Mouse (Mus musculus) kidney, embryonic 16.5 days (tissue): ENCODE results near the gene Id1. TPM values are rescaled to one million over a fixed set of nuclear protein-coding genes. Genes with fewer than 3 reads are reported as not detected.

Experiments
- ATAC-seq: fragments of 200-750 bp; cut with Nextera tagmentation; 2 replicates; pipeline ENCODE4 v1.8.0; 2017; ENCODE audit warnings: moderate TSS enrichment; ENCODE audit not compliant: low FRiP score, low TSS enrichment
- H3K27ac ChIP-seq: fragments of 300-500 bp; sonication (generic); 2 replicates; pipeline ENCODE4 v1.5.1; 2014; ENCODE audit warnings: low read length
- H3K27me3 ChIP-seq: fragments of 300-500 bp; sonication (generic); 2 replicates; pipeline ENCODE4 v1.6.1; 2014; ENCODE audit warnings: low read length, control low read depth, mixed read lengths; ENCODE audit not compliant: insufficient read depth
- H3K36me3 ChIP-seq: fragments of 300-500 bp; sonication (generic); 2 replicates; pipeline ENCODE4 v1.6.1; 2014; ENCODE audit warnings: low read length, control low read depth, mixed read lengths; ENCODE audit not compliant: insufficient read depth
- H3K4me1 ChIP-seq: fragments of 300-500 bp; sonication (generic); 2 replicates; pipeline ENCODE4 v1.6.1; 2014; ENCODE audit warnings: low read length, control low read depth, mixed read lengths; ENCODE audit not compliant: insufficient read depth
- H3K4me2 ChIP-seq: fragments of 300-500 bp; sonication (generic); replicated peaks from 2 replicates; pipeline ENCODE4 v1.6.1; 2014; ENCODE audit warnings: low read depth, low read length
- H3K4me3 ChIP-seq: fragments of 300-500 bp; sonication (generic); 2 replicates; pipeline ENCODE4 v1.5.1; 2014; ENCODE audit warnings: mild to moderate bottlenecking, low read length
- H3K9ac ChIP-seq: fragments of 300-500 bp; sonication (generic); replicated peaks from 2 replicates; pipeline ENCODE4 v1.6.1; 2014; ENCODE audit warnings: low read length
- H3K9me3 ChIP-seq: fragments of 300-500 bp; sonication (generic); 2 replicates; pipeline ENCODE4 v1.6.1; 2016; ENCODE audit warnings: low read length, control low read depth
- WGBS: fragments of 180-500 bp; shearing (Covaris S2); extraction: QIAGEN DNeasy Blood & Tissue Kit; methylation state at CpG from one replicate; pipeline ENCODE4 v1.1.7; 2014; 5-methylcytosine and 5-hydroxymethylcytosine counted together
- polyA plus RNA-seq: library from polyadenylated mRNA; unstranded; fragments of >200 nt; fragmentation: Nextera tagmentation; extraction: Ambion mirVana; gene quantifications from 2 replicates; pipeline ENCODE4 v1.2.1, GENCODE M21; 2015

Id1 gene
- polyA plus RNA-seq, 1 experiment from 2014 or later: 139 TPM

- Histone ChIP-seq H3K9me3 (no peaks in the 10 kb centered on the region), H3K27ac (peak overlapping the region; percentile 54), H3K9ac (peak overlapping the region; percentile 42), H3K4me1 (peaks cover 64% of the 10 kb centered on the region), H3K36me3 (no peaks in the 10 kb centered on the region), H3K27me3 (no peaks in the 10 kb centered on the region), H3K4me3 (no peak overlapping the region), H3K4me2 (no peak overlapping the region)
- ATAC-seq: no peak; the same call in 1 of the 2 replicates
- 29% methylated on average over 8 of the region's 8 CpGs for WGBS
These were observed 6.9 kb upstream of the Id1 start for GRCm38 (mm10) chr2:152729013-152729635.

- WGBS: 20% methylated on average over 7 of the region's 7 CpGs
- Histone ChIP-seq H3K27ac (peak overlapping the region; percentile 54), H3K4me3 (no peak overlapping the region), H3K9me3 (no peaks in the 10 kb centered on the region), H3K9ac (peak overlapping the region; percentile 42), H3K4me1 (peaks cover 64% of the 10 kb centered on the region), H3K4me2 (no peak overlapping the region), H3K36me3 (no peaks in the 10 kb centered on the region), H3K27me3 (no peaks in the 10 kb centered on the region)
- peak; percentile 70 for ATAC-seq
These were observed 6.4 kb upstream of the Id1 start for GRCm38 (mm10) chr2:152729636-152730020.

GRCm38 (mm10) chr2:152733201-152733600 is 2.9 kb upstream of the Id1 start:
- Histone ChIP-seq H3K36me3 (no peaks in the 10 kb centered on the region), H3K4me3 (no peak overlapping the region), H3K4me2 (no peak overlapping the region), H3K9me3 (no peaks in the 10 kb centered on the region), H3K27me3 (no peaks in the 10 kb centered on the region), H3K4me1 (peaks cover 56% of the 10 kb centered on the region), H3K9ac (no peak overlapping the region), H3K27ac (0 out of 2 replicates have a peak overlapping the region, but pooled peaks have one; percentile 24)
- 89% methylated on average over 2 of the region's 2 CpGs for WGBS
- ATAC-seq: no peak

GRCm38 (mm10) chr2:152734501-152734900 is 1.6 kb upstream of the Id1 start:
- Histone ChIP-seq H3K4me2 (peak overlapping the region; percentile 62), H3K9ac (peak overlapping the region; percentile 64), H3K27me3 (no peaks in the 10 kb centered on the region), H3K36me3 (no peaks in the 10 kb centered on the region), H3K27ac (peak overlapping the region; percentile 99), H3K4me1 (peaks cover 50% of the 10 kb centered on the region), H3K9me3 (no peaks in the 10 kb centered on the region), H3K4me3 (peak overlapping the region; percentile 84)
- ATAC-seq: no peak
- 9% methylated on average over 10 of the region's 10 CpGs for WGBS

GRCm38 (mm10) chr2:152734984-152735383 is 1.1 kb upstream of the Id1 start:
- no peaks in the 10 kb centered on the region for H3K27me3 ChIP-seq
- peak overlapping the region; percentile 62 for H3K4me2 ChIP-seq
- H3K9me3 ChIP-seq: no peaks in the 10 kb centered on the region
- H3K36me3 ChIP-seq: no peaks in the 10 kb centered on the region
- peak overlapping the region; percentile 84 for H3K4me3 ChIP-seq
- H3K27ac ChIP-seq: peak overlapping the region; percentile 99
- WGBS: under 1% methylated on average over 28 of the region's 28 CpGs
- peak overlapping the region; percentile 70 for H3K9ac ChIP-seq
- peaks cover 50% of the 10 kb centered on the region for H3K4me1 ChIP-seq
- peak; percentile 84 for ATAC-seq

- H3K27ac ChIP-seq: peak overlapping the region; percentile 93
- peak overlapping the region; percentile 62 for H3K4me2 ChIP-seq
- H3K9ac ChIP-seq: peak overlapping the region; percentile 96
- H3K27me3 ChIP-seq: no peaks in the 10 kb centered on the region
- no peak for ATAC-seq
- no peaks in the 10 kb centered on the region for H3K36me3 ChIP-seq
- peaks cover 64% of the 10 kb centered on the region for H3K4me1 ChIP-seq
- under 1% methylated on average over 22 of the region's 22 CpGs for WGBS
- H3K4me3 ChIP-seq: peak overlapping the region; percentile 84
- no peaks in the 10 kb centered on the region for H3K9me3 ChIP-seq
These were observed 697 bp downstream of the Id1 start for GRCm38 (mm10) chr2:152736748-152737147.

GRCm38 (mm10) chr2:152737306-152738221 is 1.5 kb downstream of the Id1 start:
- H3K27ac ChIP-seq: peak overlapping the region; percentile 93
- peak overlapping the region; percentile 62 for H3K4me2 ChIP-seq
- ATAC-seq: no peak
- H3K36me3 ChIP-seq: no peaks in the 10 kb centered on the region
- peak overlapping the region; percentile 84 for H3K4me3 ChIP-seq
- whole genome bisulfite sequencing: 5% methylated on average over 10 of the region's 10 CpGs
- no peaks in the 10 kb centered on the region for H3K27me3 ChIP-seq
- no peaks in the 10 kb centered on the region for H3K9me3 ChIP-seq
- peak overlapping the region; percentile 96 for H3K9ac ChIP-seq
- peaks cover 71% of the 10 kb centered on the region for H3K4me1 ChIP-seq

GRCm38 (mm10) chr2:152738341-152738740 is 2.3 kb downstream of the Id1 start:
- no peaks in the 10 kb centered on the region for H3K9me3 ChIP-seq
- H3K27me3 ChIP-seq: no peaks in the 10 kb centered on the region
- peak overlapping the region; percentile 93 for H3K27ac ChIP-seq
- peaks cover 69% of the 10 kb centered on the region for H3K4me1 ChIP-seq
- ATAC-seq: no peak
- WGBS: 42% methylated on average over 2 of the region's 2 CpGs
- peak overlapping the region; percentile 84 for H3K4me3 ChIP-seq
- peak overlapping the region; percentile 62 for H3K4me2 ChIP-seq
- no peaks in the 10 kb centered on the region for H3K36me3 ChIP-seq
- H3K9ac ChIP-seq: peak overlapping the region; percentile 96

DNA sequence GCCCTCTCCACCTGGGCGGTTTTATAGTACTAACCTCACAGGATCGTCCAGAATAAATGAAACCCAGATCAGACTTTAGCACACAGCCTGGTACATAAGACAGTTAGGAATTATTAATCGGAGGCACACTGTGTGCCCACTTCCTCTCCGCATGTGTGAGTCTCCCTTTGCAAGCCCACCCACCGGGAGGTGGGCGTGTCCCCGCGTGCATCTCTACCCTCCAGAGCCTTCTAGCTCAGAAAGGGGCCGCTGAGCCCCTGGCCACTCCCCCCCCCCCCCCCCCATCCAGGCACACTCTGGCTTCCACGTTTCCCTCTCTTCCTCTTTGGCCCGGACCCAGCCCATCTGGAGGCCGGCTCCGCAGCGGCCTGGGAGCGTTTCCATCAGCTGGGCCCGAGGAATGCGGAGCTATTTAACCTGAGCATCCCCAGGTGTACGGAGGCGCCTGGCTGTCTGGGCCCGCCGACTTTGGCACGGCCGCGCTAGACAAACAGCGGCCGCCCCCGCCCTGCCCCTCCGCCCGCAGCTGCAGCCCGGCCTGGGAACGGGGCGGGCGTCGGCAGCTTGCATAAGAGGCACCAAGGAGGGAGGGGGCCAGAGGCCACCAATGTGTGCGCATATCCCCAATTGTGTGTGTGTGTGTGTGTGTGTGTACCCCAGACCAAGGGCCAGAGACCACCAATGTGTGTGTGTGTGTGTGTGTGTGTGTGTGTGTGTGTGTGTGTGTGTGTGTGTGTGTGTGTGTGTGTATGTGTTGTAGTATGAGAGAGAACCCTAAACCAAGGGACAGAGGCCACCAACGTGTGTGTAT is 3.2 kb downstream of the Id1 start:
- peak overlapping the region; percentile 84 for H3K4me3 ChIP-seq
- peaks cover 60% of the 10 kb centered on the region for H3K4me1 ChIP-seq
- H3K9me3 ChIP-seq: no peaks in the 10 kb centered on the region
- no peaks in the 10 kb centered on the region for H3K36me3 ChIP-seq
- H3K9ac ChIP-seq: peak overlapping the region; percentile 96
- peak overlapping the region; percentile 62 for H3K4me2 ChIP-seq
- no peaks in the 10 kb centered on the region for H3K27me3 ChIP-seq
- ATAC-seq: peak; percentile 78
- under 1% methylated on average over 29 of the region's 36 CpGs for WGBS
- peak overlapping the region; percentile 93 for H3K27ac ChIP-seq
